Mouse (Mus musculus): ENCODE measurements around the gene Skiv2l.
"Not testable (repeated sequence)": the region's sequence is repeated elsewhere in the genome, so short reads cannot be mapped to it uniquely, and the experiment has no call there.

The Skiv2l gene

DNA sequence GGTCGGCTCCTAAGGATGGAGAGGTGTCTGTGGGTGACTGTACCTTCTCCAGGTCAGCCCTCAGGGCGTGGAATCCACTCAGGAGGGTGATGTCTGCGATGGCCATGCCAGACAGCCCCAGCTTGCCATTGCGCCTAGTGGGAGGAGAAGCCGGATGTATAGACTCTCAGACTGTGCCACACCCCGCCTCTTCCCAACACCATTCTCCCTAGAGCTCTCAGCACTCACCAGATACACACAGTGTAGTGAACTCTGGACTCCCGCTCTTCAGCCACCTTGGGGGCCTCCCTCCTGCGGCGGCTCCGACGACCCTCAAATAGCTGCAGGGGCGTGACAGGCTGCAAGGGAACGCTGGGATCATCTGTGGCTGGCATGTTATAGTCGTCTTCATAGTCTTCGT is 38.7 kb downstream of the Skiv2l start:
- no peak for DNase-seq (ENCODE audit: low spot score)

DNA sequence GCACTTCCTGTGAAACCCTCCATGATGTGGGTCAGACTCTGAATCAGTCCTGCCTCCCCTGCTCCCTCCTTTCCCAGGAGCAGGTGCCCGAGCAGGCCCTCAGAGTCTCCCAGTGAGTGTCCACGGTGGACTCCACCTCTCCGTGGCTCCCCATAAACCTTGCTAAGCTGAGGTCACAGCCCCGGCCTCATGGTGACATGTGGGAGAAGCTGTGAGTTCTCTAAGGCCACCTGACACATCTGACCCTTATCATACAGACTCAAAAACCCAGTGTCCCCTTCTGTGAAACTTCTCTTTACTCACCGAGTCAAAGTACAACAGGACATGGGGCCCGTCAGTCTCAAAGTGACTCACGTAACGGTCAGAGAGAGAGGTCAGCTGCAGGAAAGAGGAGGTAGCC is 39.2 kb downstream of the Skiv2l start:
- not testable (repeated sequence) for DNase-seq (ENCODE audit: low spot score)

DNA sequence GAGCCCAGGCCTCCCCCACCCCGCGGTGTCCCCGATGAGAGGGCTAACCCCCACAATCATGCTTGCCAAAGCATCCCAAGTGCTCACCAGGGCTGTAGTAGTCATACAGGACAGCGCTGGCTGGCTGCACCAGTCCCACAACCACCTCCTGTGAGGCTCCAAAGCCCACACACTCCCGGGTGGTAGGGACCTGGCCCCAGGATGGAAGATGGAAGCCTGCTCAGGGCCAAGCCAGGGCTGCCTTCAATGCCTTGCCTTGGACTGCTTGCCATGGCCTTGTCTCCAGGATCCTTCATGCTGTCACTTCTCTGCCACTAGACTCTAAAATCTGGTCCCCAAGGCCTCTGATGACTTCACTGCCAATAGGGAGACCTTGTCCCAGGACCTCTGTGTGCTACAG is 39.6 kb downstream of the Skiv2l start:
- DNase-seq (ENCODE audit: low spot score) = not testable (repeated sequence)

DNA sequence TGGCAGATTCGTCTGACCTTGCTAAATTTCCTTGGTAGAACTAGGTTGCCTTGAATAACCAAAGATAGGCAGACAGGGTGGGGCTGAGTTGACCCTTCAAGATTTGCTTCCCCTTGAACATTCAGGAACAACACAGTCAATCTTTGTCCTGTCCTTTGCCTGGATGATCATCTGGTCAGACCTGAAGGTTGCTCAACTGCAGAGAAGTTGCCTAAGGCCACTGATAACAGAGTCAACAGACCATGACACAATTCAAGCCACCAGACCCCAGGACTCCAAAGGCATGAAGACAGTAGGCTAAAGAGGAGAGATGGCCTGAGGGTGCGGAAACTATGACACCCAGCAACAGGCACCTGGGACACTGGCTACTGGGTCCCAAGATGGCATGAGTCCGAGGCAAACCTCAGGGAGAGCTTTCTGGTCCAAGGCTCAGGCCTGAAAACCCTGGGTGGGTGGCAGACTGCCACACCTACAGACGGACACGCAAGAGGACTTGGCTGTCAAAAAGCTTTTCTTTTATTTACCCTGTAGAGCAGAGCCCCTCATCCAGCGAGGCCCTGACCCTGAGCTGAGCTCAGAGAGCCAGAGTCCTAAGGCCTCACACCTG is 41.3 kb downstream of the Skiv2l start:
- DNase-seq (ENCODE audit: low spot score) = no peak

DNA sequence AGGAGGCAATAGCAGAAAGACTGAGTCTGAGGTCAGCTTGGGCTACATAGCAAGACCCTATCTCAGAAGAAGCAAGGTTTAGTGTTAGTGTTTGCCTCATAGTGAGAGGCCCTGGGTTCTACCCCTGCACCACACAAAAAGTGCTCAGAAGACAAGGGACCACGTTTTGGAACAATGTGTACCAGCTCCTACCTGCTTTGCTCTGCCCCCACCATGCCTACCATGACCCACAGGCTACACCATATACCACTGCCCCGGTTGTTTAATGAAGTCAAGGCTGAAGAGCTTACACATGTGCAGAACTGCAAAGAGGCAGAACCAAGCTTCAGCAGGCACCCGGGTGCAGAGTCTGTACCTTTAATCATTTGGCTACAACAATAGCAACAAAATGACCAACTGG is 42.8 kb downstream of the Skiv2l start:
- no peak for DNase-seq (ENCODE audit: low spot score)

DNA sequence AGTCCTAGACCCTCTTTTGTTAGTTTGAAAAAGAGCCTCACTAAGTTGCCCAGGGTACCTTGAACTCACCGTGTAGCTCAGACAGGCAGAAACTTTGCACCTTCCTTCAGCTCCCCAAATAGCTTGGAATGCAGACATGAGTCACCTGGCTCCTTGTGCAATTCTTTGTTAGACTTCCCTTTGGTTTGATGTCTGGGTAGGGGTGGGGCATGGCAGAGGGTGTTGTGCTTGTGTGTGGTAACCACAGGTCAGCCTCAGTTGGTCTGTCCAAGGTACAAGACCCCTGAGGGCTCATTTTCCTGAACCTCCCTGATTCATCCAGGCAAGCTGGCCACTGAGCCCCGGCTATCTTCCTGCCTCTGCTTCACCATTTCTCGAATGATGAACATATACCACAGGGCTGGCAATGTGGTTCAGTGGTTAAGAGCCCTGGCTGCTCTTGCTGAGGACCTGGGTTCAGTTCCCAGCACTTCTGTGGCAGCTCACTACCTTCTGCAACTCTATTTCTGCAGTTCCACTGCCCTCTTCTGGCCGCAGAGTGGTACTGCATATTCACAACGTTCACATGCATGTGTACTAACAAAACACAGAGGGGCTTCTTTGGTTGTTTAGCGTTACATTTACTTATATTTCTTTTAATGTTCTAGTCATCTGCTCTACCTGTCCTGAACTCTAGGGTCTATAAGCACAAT is 45.0 kb downstream of the Skiv2l start:
- no peak for DNase-seq (ENCODE audit: low spot score)

DNA sequence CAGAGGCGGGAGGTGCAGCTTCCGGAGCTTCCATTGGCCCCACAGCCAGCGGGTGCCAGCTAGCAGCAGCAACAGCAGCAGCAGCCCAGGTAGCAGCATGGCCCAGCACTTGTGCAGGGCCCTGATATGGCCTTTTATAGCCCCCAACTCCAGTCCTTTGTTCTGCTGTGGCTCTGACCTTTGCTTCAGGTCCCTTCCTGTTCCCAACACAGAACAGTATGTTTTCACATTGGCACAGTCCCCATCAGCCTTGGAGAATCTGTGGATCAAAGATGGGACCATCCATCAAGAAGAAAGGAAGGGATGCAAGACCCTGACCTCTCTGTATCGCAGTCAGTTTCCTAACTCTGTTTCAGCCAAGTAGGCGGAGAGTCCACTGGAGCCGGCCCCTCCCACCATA is 45.7 kb downstream of the Skiv2l start, which contains the start of gene Cyp21a1:
Gene Cyp21a1 (minus strand): TSS at position 261 of the 400 bp plus-strand sequence.
- DNase-seq (ENCODE audit: low spot score) = not testable (repeated sequence)

DNA sequence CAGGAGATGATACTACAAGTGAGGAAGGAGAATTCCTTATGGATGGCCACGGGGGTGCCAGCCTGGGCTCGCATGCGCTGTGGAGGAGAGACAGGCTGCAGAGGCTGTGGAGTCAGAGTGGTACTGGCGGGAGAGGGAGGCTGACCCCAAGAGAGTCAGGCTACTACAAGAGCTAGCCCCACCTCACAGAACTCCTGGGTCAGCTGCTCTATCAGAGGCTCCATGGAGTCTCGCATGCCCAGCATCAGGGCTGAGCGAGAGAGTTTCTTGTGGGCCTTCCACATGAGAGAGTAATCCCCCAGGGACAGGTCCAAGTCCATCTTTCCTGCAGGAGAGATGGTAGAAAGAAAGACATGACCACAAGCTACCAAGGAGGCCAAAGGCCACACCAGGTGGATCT is 46.6 kb downstream of the Skiv2l start:
- not testable (repeated sequence) for DNase-seq (ENCODE audit: low spot score)

DNA sequence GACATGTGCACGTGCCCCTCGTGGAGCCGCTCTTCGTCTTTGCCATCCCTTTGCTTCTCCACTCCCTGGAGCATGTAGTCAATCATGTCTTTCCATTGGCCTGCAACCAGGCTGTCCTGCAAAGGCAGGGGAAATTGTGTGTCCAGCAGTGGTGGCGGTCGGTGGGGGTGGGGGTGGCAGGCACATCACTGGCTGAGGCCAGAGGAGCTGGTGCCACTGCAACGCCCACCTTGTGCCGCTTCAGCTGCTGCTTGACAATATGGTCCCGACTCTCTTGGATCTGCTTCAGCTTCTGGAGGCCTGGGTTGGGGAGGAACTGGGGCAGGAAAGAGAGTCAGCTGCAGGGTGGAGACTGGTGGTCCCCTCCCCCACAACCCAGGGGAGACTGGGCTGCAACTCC is 47.3 kb downstream of the Skiv2l start:
- not testable (repeated sequence) for DNase-seq (ENCODE audit: low spot score)

DNA sequence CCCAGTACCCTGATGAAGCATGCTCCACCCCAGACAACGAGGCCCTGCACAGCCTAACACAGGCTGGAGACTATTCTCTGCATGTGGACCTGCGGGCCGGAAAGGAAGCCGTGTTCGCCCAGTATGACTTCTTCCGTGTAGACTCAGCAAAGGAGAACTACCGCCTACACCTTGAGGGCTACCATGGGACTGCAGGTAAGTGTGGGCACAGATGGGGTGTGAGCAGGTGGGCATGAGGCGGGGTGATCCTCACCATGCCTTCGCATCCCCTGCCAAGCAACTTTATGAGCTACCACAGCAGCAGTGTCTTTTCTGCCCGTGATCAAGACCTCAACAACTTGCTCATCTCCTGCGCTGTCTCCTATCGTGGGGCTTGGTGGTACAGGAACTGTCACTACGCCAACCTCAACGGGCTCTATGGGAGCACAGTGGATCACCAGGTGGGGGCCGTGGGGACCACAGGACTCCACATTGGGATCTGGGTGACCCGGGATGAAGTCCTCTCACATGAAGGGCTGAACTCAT is 49.2 kb downstream of the Skiv2l start:
- DNase-seq (ENCODE audit: low spot score) = not testable (repeated sequence)

DNA sequence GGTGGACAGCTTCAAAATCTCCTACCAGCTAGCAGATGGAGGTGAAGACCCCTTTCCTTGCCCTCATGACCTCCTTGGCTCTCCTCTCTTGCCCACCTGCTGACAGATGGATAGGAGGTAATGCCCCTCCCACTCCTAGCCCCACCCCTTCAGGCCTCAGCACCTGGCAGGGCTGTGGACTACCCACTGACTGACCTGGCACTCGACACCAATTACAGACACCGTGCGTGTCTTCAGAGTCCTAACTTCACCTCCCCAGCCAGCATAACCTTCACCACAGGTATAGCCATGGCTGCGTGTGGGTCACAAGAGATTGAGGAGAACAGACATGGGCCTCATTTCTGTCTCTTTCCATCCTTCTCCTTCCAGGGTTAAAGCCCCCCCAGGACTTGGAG is 50.5 kb downstream of the Skiv2l start:
- no peak for DNase-seq (ENCODE audit: low spot score)

DNA sequence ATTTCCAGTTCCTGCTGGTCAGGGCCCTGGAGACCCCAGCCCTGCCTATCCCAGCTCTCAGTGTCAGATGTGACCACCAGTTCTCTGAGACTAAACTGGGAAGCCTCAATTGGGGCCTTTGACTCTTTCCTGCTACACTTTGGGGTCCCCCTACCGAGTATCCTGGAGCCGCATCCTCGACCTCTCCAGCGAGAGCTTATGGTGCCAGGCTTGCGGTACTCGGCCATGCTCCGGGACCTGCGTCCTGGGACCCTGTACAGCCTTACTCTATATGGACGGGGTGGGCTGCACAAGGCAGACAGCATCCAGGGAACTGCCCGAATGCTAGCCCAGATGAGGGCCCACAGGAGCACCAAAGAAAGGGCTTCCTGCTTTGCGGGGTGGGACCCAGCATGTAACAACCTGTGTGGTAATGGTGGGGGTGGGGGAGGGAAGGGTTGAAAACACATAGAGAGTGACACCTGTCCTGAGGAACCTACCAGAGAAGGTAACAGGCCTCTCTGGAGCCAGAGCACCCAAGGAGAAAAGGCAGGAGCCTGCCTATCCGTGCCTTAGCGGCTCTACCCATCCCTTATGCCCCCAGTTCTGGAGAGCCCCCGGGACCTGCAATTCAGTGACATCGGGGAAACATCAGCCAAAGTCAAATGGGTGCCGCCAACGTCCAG is 51.0 kb downstream of the Skiv2l start:
- DNase-seq (ENCODE audit: low spot score) = no peak

DNA sequence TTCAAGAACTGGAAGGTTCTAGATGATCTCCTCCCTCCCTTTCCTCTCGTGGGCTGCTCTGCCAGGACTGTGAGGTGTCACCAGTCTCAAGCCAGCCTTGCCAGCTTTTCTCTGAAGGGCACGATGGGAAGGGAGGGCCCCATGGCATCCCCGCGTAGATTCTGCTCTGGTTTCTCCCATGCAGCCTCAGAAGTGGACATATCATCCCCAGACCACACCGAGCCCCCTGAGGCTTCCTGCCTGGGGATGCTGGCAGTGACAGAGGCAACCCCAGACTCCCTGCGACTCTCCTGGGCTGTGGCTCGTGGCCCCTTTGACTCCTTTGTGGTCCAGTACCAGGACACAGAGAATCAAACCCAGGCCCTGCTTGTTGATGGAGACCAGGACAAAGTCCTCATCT is 51.9 kb downstream of the Skiv2l start:
- DNase-seq (ENCODE audit: low spot score) = not testable (repeated sequence)

DNA sequence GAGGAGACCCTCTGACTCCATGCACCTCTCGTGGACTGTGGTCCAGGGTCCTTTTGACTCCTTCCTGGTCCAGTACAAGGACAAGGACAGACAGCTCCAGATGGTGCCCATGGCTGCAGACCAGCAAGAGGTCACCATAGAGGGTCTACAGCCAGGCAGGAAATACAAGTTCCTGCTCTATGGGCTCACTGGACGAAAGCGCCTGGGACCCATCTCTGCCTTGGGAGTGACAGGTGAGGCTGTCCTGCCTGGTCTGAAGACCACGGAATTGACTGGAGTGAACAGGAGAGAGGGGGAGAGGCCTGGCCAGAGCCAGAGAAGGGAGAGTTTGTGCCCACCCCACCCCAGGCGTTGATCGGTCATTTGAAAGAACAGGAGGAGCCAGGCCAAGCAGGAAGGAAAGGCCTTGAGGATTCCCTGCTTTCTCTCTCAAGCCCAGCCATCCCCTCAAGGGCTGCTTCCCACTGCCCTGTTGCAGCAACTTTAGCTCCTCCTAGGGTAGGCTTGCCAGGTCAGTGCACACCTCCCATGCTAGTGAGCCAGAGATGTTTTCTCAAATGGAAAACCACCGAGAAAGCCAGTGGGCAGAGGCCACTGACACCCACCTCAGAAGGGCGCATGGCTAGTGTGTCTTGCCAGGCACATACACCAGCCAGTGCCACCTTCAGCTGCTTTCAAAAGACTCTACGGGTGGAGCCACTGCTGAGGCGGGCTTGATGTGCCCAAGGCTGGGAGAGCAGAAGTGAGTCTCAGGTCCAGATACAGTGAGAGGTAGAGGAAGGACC is 52.6 kb downstream of the Skiv2l start:
- not testable (repeated sequence) for DNase-seq (ENCODE audit: low spot score)

DNA sequence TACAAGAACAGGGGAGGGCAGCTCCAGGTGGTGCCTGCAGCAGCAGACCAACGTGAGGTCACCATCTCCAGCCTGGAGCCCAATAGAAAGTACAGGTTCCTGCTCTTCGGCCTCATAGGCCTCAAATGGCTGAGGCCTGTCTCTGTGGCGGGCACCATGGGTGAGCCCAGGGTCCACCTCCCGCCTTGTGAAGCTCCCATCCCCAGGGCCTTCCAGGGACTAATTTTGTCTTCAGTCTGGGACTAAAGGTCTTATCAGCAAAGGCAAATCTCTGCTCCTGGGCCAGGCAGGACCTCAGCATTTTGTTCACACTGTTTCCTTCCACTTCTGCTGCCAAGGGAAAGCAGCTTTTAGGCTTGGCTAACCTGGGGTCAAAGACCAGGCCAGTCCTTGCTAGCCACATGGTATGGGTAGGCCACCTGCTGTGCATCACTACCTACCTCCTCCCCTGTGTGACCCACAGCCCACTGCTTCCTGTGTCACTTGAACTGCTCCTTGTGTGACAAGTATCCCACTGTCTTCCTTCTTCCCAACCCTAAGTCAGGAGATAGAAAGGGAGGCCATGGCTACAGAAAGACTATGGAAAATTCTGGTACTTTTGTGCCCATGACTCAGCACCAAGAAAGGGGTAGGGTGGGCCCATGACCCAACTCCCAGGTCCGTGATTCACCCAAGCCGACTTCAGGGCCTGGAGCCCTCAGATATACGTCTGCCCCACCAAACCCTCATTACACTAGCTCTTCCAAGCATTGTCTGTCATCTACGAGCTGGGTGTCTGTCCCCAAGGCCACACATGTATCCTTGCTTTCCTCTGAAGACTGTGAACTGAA is 53.5 kb downstream of the Skiv2l start:
- no peak for DNase-seq (ENCODE audit: low spot score)

DNA sequence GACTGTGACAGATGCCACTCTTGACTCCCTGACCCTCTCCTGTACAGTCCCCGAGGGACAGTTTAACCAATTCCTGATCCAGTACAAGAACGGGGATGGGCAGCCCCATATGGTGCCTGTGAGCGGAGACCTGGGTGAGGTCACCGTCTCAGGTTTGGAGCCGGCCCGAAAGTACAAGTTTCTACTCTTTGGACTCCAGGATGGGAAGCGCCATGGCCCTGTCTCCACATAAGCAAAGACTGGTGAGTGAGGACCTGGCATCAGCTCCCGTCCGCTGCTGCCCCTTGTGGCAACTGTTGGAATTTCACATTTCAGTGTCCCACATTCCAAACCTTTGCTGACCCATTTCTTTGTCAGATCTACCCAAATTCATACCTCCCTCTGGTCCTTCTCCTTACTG is 54.4 kb downstream of the Skiv2l start:
- no peak for DNase-seq (ENCODE audit: low spot score)

DNA sequence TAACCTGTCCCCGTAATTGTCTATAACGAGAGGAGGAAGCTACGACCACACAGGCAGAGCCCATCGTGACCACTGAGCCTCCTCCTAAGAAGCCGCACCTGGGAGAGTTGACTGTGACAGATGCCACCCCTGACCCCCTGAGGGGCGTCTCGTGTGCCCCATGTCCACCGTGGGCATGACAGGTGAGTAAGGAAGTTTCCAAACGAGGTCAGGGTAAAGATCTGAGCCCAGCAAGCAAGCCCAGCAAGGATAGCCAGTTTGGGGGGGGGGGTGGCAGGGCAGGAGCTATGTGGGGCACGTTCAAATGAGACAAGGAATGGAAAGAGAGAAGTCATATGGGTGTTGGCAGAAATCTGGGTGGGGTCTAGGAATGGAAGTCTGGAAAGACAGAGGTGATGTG is 55.0 kb downstream of the Skiv2l start:
- no peak for DNase-seq (ENCODE audit: low spot score)
